Mouse (Mus musculus) G1E (cell line): ENCODE data around the gene Coro6. TPM values are rescaled to one million over a fixed set of nuclear protein-coding genes. Genes with fewer than 3 reads are reported as not detected.

Experiments used
- ATAC-seq: 2 replicates; pipeline ENCODE4 v1.8.0; 2016; ENCODE audit warnings: mild to moderate bottlenecking; ENCODE audit not compliant: insufficient number of reproducible peaks, poor library complexity, low FRiP score, severe bottlenecking; ENCODE audit errors: extremely low read depth
- DNase-seq: peaks from one replicate; pipeline ENCODE4 v3.0.0; 2012; ENCODE audit warnings: low spot score
- H3K27me3 ChIP-seq: 2 replicates; pipeline ENCODE4 v1.6.1; 2012; ENCODE audit warnings: mild to moderate bottlenecking, low read length, inconsistent platforms; ENCODE audit not compliant: insufficient read depth
- H3K36me3 ChIP-seq: replicated peaks from 2 replicates; pipeline ENCODE3; 2012; ENCODE audit warnings: mild to moderate bottlenecking, inconsistent platforms
- H3K4me1 ChIP-seq: 2 replicates; pipeline ENCODE4 v1.6.1; 2012; ENCODE audit warnings: low read depth, low read length, inconsistent platforms, mixed read lengths; ENCODE audit not compliant: insufficient read depth
- H3K4me3 ChIP-seq: 2 replicates; pipeline ENCODE4 v1.5.1; 2012; ENCODE audit warnings: low read depth, mild to moderate bottlenecking, inconsistent platforms, low read length, moderate library complexity, mixed read lengths
- H3K9me3 ChIP-seq: replicated peaks from 2 replicates; pipeline ENCODE4 v1.6.1; 2012; ENCODE audit warnings: inconsistent platforms
- CTCF ChIP-seq: IDR thresholded peaks from 2 replicates; pipeline ENCODE4 v1.5.1; 2012; ENCODE audit warnings: low read depth, low read length, inconsistent platforms, mixed read lengths
- GATA1 ChIP-seq: IDR thresholded peaks from 2 replicates; pipeline ENCODE4 v1.6.1; 2012; ENCODE audit warnings: borderline replicate concordance, low read length, inconsistent platforms, mixed read lengths
- GATA2 ChIP-seq: IDR thresholded peaks from 2 replicates; pipeline ENCODE4 v1.6.1; 2012; ENCODE audit warnings: low read depth, low read length, inconsistent platforms, borderline replicate concordance
- POLR2AphosphoS5 ChIP-seq: IDR thresholded peaks from 2 replicates; pipeline ENCODE4 v1.6.1; 2012; ENCODE audit warnings: low read depth, low read length, inconsistent platforms; ENCODE audit not compliant: insufficient replicate concordance
- TAL1 ChIP-seq: conservative IDR thresholded peaks from 2 replicates; pipeline ENCODE4 v1.6.1; 2012; ENCODE audit warnings: low read depth, low read length, inconsistent platforms, mixed read lengths
- polyA plus RNA-seq: library from polyadenylated mRNA; stranded (reverse); fragments of >175 nt; gene quantifications from 2 replicates; pipeline ENCODE4 v1.2.3, GENCODE M21; 2012
- total RNA-seq, 2 experiments: library from RNA; stranded (forward) in 1 of 2; stranded (reverse) in 1 of 2; fragments of 200-1000 nt in 1 of 2; fragments of >200 nt in 1 of 2; fragmentation: Nextera tagmentation in 1 of 2; gene quantifications; 2 replicates each; pipeline ENCODE4 v1.2.3; 2014 to 2017

Gene Coro6
- total and polyA plus RNA-seq, 3 experiments, result 0.11 TPM; not detected in 2

DNA sequence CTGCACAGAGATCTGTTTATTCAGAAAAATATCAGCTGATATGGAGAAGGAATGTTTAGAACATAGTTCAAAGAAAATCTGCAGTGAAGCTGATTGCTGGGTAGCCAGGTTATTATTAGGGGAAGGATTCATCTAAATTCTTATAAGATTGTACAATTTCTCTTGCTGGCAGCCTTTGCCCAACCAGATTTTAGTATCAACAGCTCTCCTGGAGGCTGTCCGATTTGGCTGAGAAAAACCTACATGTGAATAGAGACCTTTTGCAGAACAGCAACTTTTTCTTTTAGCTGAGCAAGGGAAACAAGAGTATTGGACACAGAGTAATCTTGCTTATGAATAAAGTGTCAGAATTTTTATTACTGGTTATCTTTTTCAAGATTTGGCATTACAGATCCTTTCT is 33.8 kb upstream of the Coro6 start:
- Histone ChIP-seq H3K36me3 (peaks cover 27% of the 10 kb centered on the region), H3K4me3 (no peak overlapping the region), H3K27me3 (no peaks in the 10 kb centered on the region), H3K9me3 (no peaks in the 10 kb centered on the region), H3K4me1 (no peaks in the 10 kb centered on the region)
- ATAC-seq (no peak), DNase-seq (no peak)
- TF ChIP-seq POLR2AphosphoS5 (no peak), GATA1 (no peak), TAL1 (no peak), GATA2 (no peak), CTCF (no peak)

- TF ChIP-seq TAL1 (no peak), GATA1 (no peak), GATA2 (no peak), POLR2AphosphoS5 (no peak), CTCF (no peak)
- Histone ChIP-seq H3K4me3 (no peak overlapping the region), H3K27me3 (no peaks in the 10 kb centered on the region), H3K4me1 (no peaks in the 10 kb centered on the region), H3K36me3 (peaks cover 21% of the 10 kb centered on the region), H3K9me3 (no peaks in the 10 kb centered on the region)
- no peak for DNase-seq
- no peak for ATAC-seq
These were observed 25.2 kb upstream of the Coro6 start for GRCm38 (mm10) chr11:77437026-77437425.

DNA sequence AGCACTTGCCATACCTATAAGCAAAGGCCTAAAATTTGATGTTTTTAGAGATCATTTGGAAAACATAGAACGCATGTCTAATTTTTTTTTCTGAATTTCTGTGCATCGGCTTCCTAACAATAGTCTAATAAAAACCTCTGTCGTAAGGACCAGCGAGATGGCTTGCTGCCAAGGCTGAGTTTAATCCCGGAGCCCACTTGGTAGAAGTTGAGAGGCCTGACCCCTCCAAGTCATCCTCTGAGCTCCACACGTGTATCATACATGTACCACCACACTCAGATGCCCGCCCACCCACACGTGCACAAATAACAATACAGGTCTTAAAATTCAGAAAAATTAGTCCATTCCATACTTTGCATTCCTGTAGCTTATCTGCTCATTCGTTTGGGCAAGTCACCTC is 22.1 kb upstream of the Coro6 start:
- Histone ChIP-seq H3K4me1 (no peaks in the 10 kb centered on the region), H3K4me3 (no peak overlapping the region), H3K27me3 (no peaks in the 10 kb centered on the region), H3K9me3 (no peaks in the 10 kb centered on the region), H3K36me3 (peaks cover 30% of the 10 kb centered on the region)
- TF ChIP-seq GATA1 (no peak), CTCF (no peak), GATA2 (no peak), POLR2AphosphoS5 (no peak), TAL1 (no peak)
- DNase-seq, result no peak
- ATAC-seq, result no peak

GRCm38 (mm10) chr11:77441020-77441419 is 21.2 kb upstream of the Coro6 start:
- no peaks in the 10 kb centered on the region for H3K27me3 ChIP-seq
- no peak for DNase-seq
- peaks cover 5% of the 10 kb centered on the region; the same call in 1 of the 2 replicates for H3K4me1 ChIP-seq
- peaks cover 35% of the 10 kb centered on the region for H3K36me3 ChIP-seq
- ATAC-seq, result no peak
- no peaks in the 10 kb centered on the region for H3K9me3 ChIP-seq
- no peak overlapping the region for H3K4me3 ChIP-seq
- no peak for TF ChIP-seq GATA2
- no peak for TF ChIP-seq TAL1
- no peak for TF ChIP-seq GATA1
- no peak for TF ChIP-seq POLR2AphosphoS5
- TF ChIP-seq CTCF, result no peak

- H3K27me3 ChIP-seq, result no peaks in the 10 kb centered on the region
- ATAC-seq, result no peak
- H3K4me1 ChIP-seq, result peaks cover 18% of the 10 kb centered on the region
- H3K9me3 ChIP-seq, result no peaks in the 10 kb centered on the region
- DNase-seq, result no peak
- TF ChIP-seq GATA2 (no peak), CTCF (no peak), GATA1 (no peak), POLR2AphosphoS5 (no peak), TAL1 (no peak)
- peaks cover 37% of the 10 kb centered on the region for H3K36me3 ChIP-seq
- H3K4me3 ChIP-seq, result no peak overlapping the region
These were observed 19.7 kb upstream of the Coro6 start for GRCm38 (mm10) chr11:77442186-77443170.

DNA sequence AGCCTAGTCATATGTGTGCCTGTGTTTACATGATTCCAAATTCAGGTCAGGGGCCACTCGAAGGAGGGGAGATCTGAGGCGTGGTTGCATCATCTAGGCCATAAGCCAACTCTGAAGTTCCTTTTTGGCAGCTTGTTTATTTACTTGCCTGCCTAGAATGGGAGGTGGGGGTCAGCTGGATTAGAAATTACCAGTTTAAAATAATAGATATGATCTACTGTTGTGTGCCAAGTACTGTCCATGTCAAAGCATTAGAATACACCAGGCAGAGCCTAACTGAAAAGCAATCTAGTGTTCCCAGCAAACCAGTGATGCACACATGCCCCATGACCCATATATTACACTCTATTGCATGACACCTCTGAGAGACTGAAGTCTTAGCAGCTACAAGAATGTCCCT is 17.3 kb upstream of the Coro6 start:
- peaks cover 18% of the 10 kb centered on the region for H3K4me1 ChIP-seq
- no peaks in the 10 kb centered on the region for H3K9me3 ChIP-seq
- peaks cover 42% of the 10 kb centered on the region for H3K36me3 ChIP-seq
- H3K4me3 ChIP-seq, result no peak overlapping the region
- TF ChIP-seq GATA1 (no peak), GATA2 (no peak), TAL1 (no peak), CTCF (no peak), POLR2AphosphoS5 (no peak)
- DNase-seq (no peak), ATAC-seq (no peak)
- no peaks in the 10 kb centered on the region for H3K27me3 ChIP-seq
